Mouse (Mus musculus): ENCODE data around the gene Cacna1h. TPM values are rescaled to one million over a fixed set of nuclear protein-coding genes. Genes with fewer than 3 reads are reported as not detected.

Gene Cacna1h
- polyA plus RNA-seq, 1 experiment = not detected

GRCm38 (mm10) chr17:25456540-25456939 lies 23.0 kb upstream of the Cacna1h start:
- no peak for TF ChIP-seq GATA1 (IDR thresholded peaks at IDR 0.05; ENCODE audit: low read length)

DNA sequence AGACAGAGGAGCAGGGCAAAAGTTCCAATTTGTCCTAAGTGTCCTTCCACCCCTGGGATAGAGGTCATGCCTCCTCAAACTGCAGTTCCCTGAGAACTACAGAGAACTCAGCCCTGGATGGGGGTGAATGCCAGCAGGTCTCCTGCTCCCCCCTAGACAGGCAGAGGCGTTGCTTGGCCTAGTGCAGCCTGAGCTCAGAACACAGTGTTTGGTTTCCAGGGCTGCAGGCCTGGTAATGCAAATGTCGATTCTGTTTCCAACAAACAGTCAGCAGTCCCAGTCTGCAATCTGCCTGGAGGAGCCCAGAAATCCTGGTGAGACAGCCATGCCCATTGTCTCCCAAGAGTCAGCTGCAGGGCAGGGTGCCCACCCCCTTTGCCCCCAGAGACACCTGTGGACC lies 20.7 kb upstream of the Cacna1h start, which contains the start of gene Tekt4:
Gene Tekt4 (plus strand): TSS at position 344 of the 400 bp plus-strand sequence.
- no peak for TF ChIP-seq GATA1 (IDR thresholded peaks at IDR 0.05; ENCODE audit: low read length)

GRCm38 (mm10) chr17:25452246-25452965 lies 18.8 kb upstream of the Cacna1h start:
- TF ChIP-seq GATA1 (IDR thresholded peaks at IDR 0.05; ENCODE audit: low read length) = no peak

GRCm38 (mm10) chr17:25450329-25450728 lies 16.7 kb upstream of the Cacna1h start:
- TF ChIP-seq GATA1 (IDR thresholded peaks at IDR 0.05; ENCODE audit: low read length) = no peak

GRCm38 (mm10) chr17:25447865-25448264 lies 14.3 kb upstream of the Cacna1h start:
- TF ChIP-seq GATA1 (IDR thresholded peaks at IDR 0.05; ENCODE audit: low read length) = no peak

GRCm38 (mm10) chr17:25445841-25446240 lies 12.3 kb upstream of the Cacna1h start:
- no peak for TF ChIP-seq GATA1 (IDR thresholded peaks at IDR 0.05; ENCODE audit: low read length)

DNA sequence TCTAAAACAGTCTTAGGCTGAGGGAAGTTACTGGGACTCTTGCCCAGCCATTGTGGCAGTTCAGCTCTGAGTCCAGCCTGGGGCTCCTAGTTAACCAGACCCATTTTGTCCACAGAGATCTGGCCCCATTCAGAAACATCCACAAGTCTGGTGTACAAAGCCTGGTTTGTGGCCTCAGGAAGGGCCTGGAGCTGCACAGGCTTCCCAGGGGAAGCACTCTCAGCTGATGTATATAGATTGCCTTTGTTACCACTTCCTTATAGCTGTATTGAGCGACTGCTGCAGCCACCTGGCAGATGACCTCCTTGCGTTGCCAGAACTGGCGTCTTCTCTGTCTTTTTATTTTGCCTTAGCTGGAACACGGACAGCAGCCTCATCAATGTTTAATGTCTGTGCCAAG lies 11.5 kb upstream of the Cacna1h start:
- no peak for TF ChIP-seq GATA1 (IDR thresholded peaks at IDR 0.05; ENCODE audit: low read length)

DNA sequence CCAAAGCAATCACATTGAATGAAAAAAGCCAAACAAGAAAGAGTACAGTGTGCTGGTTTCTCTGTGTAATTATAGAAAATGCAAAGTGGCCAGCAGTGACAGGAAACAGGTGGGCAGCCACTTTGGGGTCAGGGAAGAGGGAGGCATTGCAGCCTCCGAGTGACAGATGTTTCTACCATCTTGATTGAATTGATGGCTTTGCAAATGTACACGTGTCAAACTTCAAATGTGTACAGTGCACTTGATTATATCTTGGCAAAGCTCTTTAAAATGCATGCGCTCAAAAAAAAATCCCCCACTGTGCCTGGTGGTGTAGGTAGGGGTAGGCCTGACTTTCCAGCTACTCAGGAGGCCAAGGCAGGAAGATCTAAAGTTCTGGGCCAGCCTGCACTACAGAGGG lies 9.3 kb upstream of the Cacna1h start:
- TF ChIP-seq GATA1 (IDR thresholded peaks at IDR 0.05; ENCODE audit: low read length) = no peak

DNA sequence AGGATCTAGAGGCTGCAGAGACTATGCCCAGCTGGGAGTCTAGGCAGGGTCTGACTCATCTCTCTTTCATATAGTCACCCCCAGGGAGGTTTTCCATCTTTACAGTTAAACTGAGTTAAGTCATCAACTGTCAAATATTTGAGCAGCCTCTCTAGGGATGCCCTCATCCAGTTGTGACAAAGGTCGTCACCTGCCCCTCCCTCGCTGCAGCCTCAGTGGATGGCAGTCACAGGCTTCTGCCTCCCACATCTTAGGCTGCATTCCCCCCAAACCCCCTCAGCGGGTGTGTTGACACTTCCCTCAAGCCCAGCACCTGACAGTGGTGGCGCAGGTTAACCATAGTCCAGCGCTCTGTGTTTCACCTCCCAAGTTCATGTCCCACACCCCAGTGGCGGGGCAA lies 7.8 kb upstream of the Cacna1h start:
- TF ChIP-seq GATA1 (IDR thresholded peaks at IDR 0.05; ENCODE audit: low read length) = no peak

- no peak for TF ChIP-seq GATA1 (IDR thresholded peaks at IDR 0.05; ENCODE audit: low read length)
Measured at GRCm38 (mm10) chr17:25433223-25433616, 363 bp downstream of the Cacna1h start.

GRCm38 (mm10) chr17:25432433-25433181 lies 976 bp downstream of the Cacna1h start:
- TF ChIP-seq GATA1 (IDR thresholded peaks at IDR 0.05; ENCODE audit: low read length) = no peak

GRCm38 (mm10) chr17:25430534-25430933 lies 3.0 kb downstream of the Cacna1h start:
- TF ChIP-seq GATA1 (IDR thresholded peaks at IDR 0.05; ENCODE audit: low read length) = no peak

GRCm38 (mm10) chr17:25429886-25430285 lies 3.7 kb downstream of the Cacna1h start:
- no peak for TF ChIP-seq GATA1 (IDR thresholded peaks at IDR 0.05; ENCODE audit: low read length)

GRCm38 (mm10) chr17:25429240-25429639 lies 4.3 kb downstream of the Cacna1h start:
- TF ChIP-seq GATA1 (IDR thresholded peaks at IDR 0.05; ENCODE audit: low read length) = no peak

GRCm38 (mm10) chr17:25427441-25427840 lies 6.1 kb downstream of the Cacna1h start:
- no peak for TF ChIP-seq GATA1 (IDR thresholded peaks at IDR 0.05; ENCODE audit: low read length)

- TF ChIP-seq GATA1 (IDR thresholded peaks at IDR 0.05; ENCODE audit: low read length) = no peak
Measured at GRCm38 (mm10) chr17:25425996-25426395, 7.6 kb downstream of the Cacna1h start.
